Mouse (Mus musculus) limb, embryonic 10.5 days (tissue): ENCODE measurements at regions not wholly inside any gene's neighbourhood (a gene's known extent, or its start where the extent isn't known, plus 50 kb on each side); places are given as distances from the start of the nearest gene placed in this dataset.

Experiments used
- DNase-seq: peaks from one replicate; pipeline ENCODE4 v3.0.0-alpha.2; 2017; ENCODE audit warnings: low spot score
- H3K27ac ChIP-seq: fragments of 300-500 bp; sonication (generic); 2 replicates; pipeline ENCODE4 v1.5.1; 2016; ENCODE audit warnings: mild to moderate bottlenecking
- H3K27me3 ChIP-seq: fragments of 300-500 bp; sonication (generic); 2 replicates; pipeline ENCODE4 v1.6.1; 2016; ENCODE audit warnings: low read depth, mild to moderate bottlenecking; ENCODE audit not compliant: poor library complexity, severe bottlenecking
- H3K36me3 ChIP-seq: fragments of 300-500 bp; sonication (generic); 2 replicates; pipeline ENCODE4 v1.6.1; 2016; ENCODE audit warnings: mild to moderate bottlenecking, moderate library complexity
- H3K4me1 ChIP-seq: fragments of 300-500 bp; sonication (generic); 2 replicates; pipeline ENCODE4 v1.6.1; 2016
- H3K4me3 ChIP-seq: fragments of 300-500 bp; sonication (generic); 2 replicates; pipeline ENCODE4 v1.5.1; 2016; ENCODE audit warnings: mild to moderate bottlenecking, moderate library complexity
- H3K9me3 ChIP-seq: fragments of 300-500 bp; sonication (generic); replicated peaks from 2 replicates; pipeline ENCODE4 v1.6.1; 2016; ENCODE audit warnings: mild to moderate bottlenecking
- whole genome bisulfite sequencing: fragments of 180-500 bp; shearing (Covaris S2); methylation state at CpG from one replicate; pipeline ENCODE4 v1.1.7; 2016; 5-methylcytosine and 5-hydroxymethylcytosine counted together

GRCm38 (mm10) chr8:89335416-89335815 lies 291.5 kb upstream of the Sall1 start:
- H3K4me1 ChIP-seq: no peaks in the 10 kb centered on the region
- DNase-seq: no peak
- 81% methylated on average over 2 of the region's 2 CpGs for WGBS

GRCm38 (mm10) chr8:89325751-89326351 lies 281.9 kb upstream of the Sall1 start:
- 75% methylated on average over 2 of the region's 2 CpGs for WGBS
- no peak overlapping the region for H3K4me3 ChIP-seq
- H3K36me3 ChIP-seq: no peaks in the 10 kb centered on the region
- H3K4me1 ChIP-seq: peaks cover 8% of the 10 kb centered on the region
- 0 out of 2 replicates have a peak, but pooled peaks cover 7% of the 10 kb centered on the region for H3K27me3 ChIP-seq
- DNase-seq: no peak
- H3K9me3 ChIP-seq: no peaks in the 10 kb centered on the region
- no peak overlapping the region for H3K27ac ChIP-seq

More at GRCm38 (mm10) chr8:89335416-89335815, 291.5 kb upstream of the Sall1 start:
- H3K9me3 ChIP-seq: no peaks in the 10 kb centered on the region
- H3K4me3 ChIP-seq: no peak overlapping the region
- H3K27ac ChIP-seq: no peak overlapping the region
- H3K27me3 ChIP-seq: no peaks in the 10 kb centered on the region
- no peaks in the 10 kb centered on the region for H3K36me3 ChIP-seq

- Histone ChIP-seq H3K9me3 (no peaks in the 10 kb centered on the region), H3K27ac (no peak overlapping the region), H3K4me1 (peaks cover 8% of the 10 kb centered on the region), H3K4me3 (no peak overlapping the region), H3K36me3 (no peaks in the 10 kb centered on the region), H3K27me3 (0 out of 2 replicates have a peak, but pooled peaks cover 7% of the 10 kb centered on the region)
- no peak for DNase-seq
- WGBS: 92% methylated on average over 5 of the region's 5 CpGs
These were observed 281.3 kb upstream of the Sall1 start for GRCm38 (mm10) chr8:89325248-89325645.

GRCm38 (mm10) chr8:89324462-89325247 lies 280.7 kb upstream of the Sall1 start:
- Histone ChIP-seq H3K27ac (no peak overlapping the region), H3K4me1 (peaks cover 8% of the 10 kb centered on the region), H3K36me3 (no peaks in the 10 kb centered on the region), H3K4me3 (no peak overlapping the region), H3K9me3 (no peaks in the 10 kb centered on the region), H3K27me3 (0 out of 2 replicates have a peak, but pooled peaks cover 7% of the 10 kb centered on the region)
- no peak for DNase-seq
- 87% methylated on average over 12 of the region's 12 CpGs for WGBS

- H3K9me3 ChIP-seq: no peaks in the 10 kb centered on the region
- H3K27ac ChIP-seq: no peak overlapping the region
- no peak overlapping the region for H3K4me3 ChIP-seq
- DNase-seq: no peak
- peaks cover 10% of the 10 kb centered on the region; the same call in 1 of the 2 replicates for H3K27me3 ChIP-seq
- no peaks in the 10 kb centered on the region for H3K36me3 ChIP-seq
- H3K4me1 ChIP-seq: peaks cover 21% of the 10 kb centered on the region
- 44% methylated on average over 18 of the region's 18 CpGs for WGBS
These were observed 273.7 kb upstream of the Sall1 start for GRCm38 (mm10) chr8:89317514-89318289.

- H3K4me1 ChIP-seq: peaks cover 21% of the 10 kb centered on the region
- no peaks in the 10 kb centered on the region for H3K9me3 ChIP-seq
- H3K27ac ChIP-seq: no peak overlapping the region
- no peak overlapping the region for H3K4me3 ChIP-seq
- H3K27me3 ChIP-seq: peaks cover 10% of the 10 kb centered on the region; the same call in 1 of the 2 replicates
- DNase-seq: no peak
- no peaks in the 10 kb centered on the region for H3K36me3 ChIP-seq
- 57% methylated on average over 12 of the region's 12 CpGs for WGBS
These were observed 272.7 kb upstream of the Sall1 start for GRCm38 (mm10) chr8:89316566-89317175.

GRCm38 (mm10) chr8:89314907-89315306 lies 270.9 kb upstream of the Sall1 start:
- Histone ChIP-seq H3K36me3 (no peaks in the 10 kb centered on the region), H3K4me3 (no peak overlapping the region), H3K9me3 (no peaks in the 10 kb centered on the region), H3K27ac (no peak overlapping the region), H3K27me3 (peaks cover 10% of the 10 kb centered on the region; the same call in 1 of the 2 replicates), H3K4me1 (peaks cover 31% of the 10 kb centered on the region)
- 81% methylated on average over 3 of the region's 3 CpGs for WGBS
- DNase-seq: no peak

GRCm38 (mm10) chr8:89310696-89311214 lies 266.8 kb upstream of the Sall1 start:
- Histone ChIP-seq H3K27ac (no peak overlapping the region), H3K4me1 (peaks cover 33% of the 10 kb centered on the region), H3K9me3 (no peaks in the 10 kb centered on the region), H3K27me3 (peaks cover 9% of the 10 kb centered on the region; the same call in 1 of the 2 replicates), H3K4me3 (no peak overlapping the region), H3K36me3 (no peaks in the 10 kb centered on the region)
- DNase-seq: no peak
- WGBS: 46% methylated on average over 5 of the region's 5 CpGs

GRCm38 (mm10) chr8:89309591-89309990 lies 265.6 kb upstream of the Sall1 start:
- Histone ChIP-seq H3K27ac (no peak overlapping the region), H3K27me3 (peaks cover 13% of the 10 kb centered on the region; the same call in 1 of the 2 replicates), H3K4me1 (peaks cover 33% of the 10 kb centered on the region), H3K4me3 (no peak overlapping the region), H3K36me3 (no peaks in the 10 kb centered on the region), H3K9me3 (no peaks in the 10 kb centered on the region)
- 19% methylated on average over 4 of the region's 4 CpGs for WGBS
- no peak for DNase-seq

GRCm38 (mm10) chr8:89308950-89309349 lies 265.0 kb upstream of the Sall1 start:
- 35% methylated on average over 5 of the region's 5 CpGs for WGBS
- no peak overlapping the region for H3K4me3 ChIP-seq
- H3K4me1 ChIP-seq: peaks cover 29% of the 10 kb centered on the region
- H3K9me3 ChIP-seq: no peaks in the 10 kb centered on the region
- H3K27ac ChIP-seq: no peak overlapping the region; the same call in 1 of the 2 replicates
- peaks cover 13% of the 10 kb centered on the region; the same call in 1 of the 2 replicates for H3K27me3 ChIP-seq
- no peak for DNase-seq
- no peaks in the 10 kb centered on the region for H3K36me3 ChIP-seq

- Histone ChIP-seq H3K27ac (no peak overlapping the region; the same call in 1 of the 2 replicates), H3K9me3 (no peaks in the 10 kb centered on the region), H3K36me3 (no peaks in the 10 kb centered on the region), H3K27me3 (peaks cover 13% of the 10 kb centered on the region; the same call in 1 of the 2 replicates), H3K4me3 (no peak overlapping the region), H3K4me1 (peaks cover 27% of the 10 kb centered on the region)
- DNase-seq: no peak
- WGBS: 71% methylated on average over 8 of the region's 8 CpGs
These were observed 264.6 kb upstream of the Sall1 start for GRCm38 (mm10) chr8:89308532-89308931.

- peaks cover 27% of the 10 kb centered on the region for H3K4me1 ChIP-seq
- DNase-seq: no peak
- 39% methylated on average over 10 of the region's 10 CpGs for WGBS
- H3K27me3 ChIP-seq: peaks cover 13% of the 10 kb centered on the region; the same call in 1 of the 2 replicates
- H3K36me3 ChIP-seq: no peaks in the 10 kb centered on the region
- no peak overlapping the region for H3K4me3 ChIP-seq
- no peaks in the 10 kb centered on the region for H3K9me3 ChIP-seq
- H3K27ac ChIP-seq: no peak overlapping the region
These were observed 263.6 kb upstream of the Sall1 start for GRCm38 (mm10) chr8:89307601-89308000.
